Mouse (Mus musculus) hindbrain, embryonic 10.5 days (tissue): ENCODE results near the gene Tjp1. TPM values are rescaled to one million over a fixed set of nuclear protein-coding genes. Genes with fewer than 3 reads are reported as not detected.
A peak's percentile ranks its signal among the peaks of the same experiment; 100 is the strongest.

Experiments
- DNase-seq: peaks from one replicate; pipeline ENCODE4 v3.0.0-alpha.2; 2017; ENCODE audit warnings: low spot score
- H3K27ac ChIP-seq: fragments of 300-500 bp; sonication (generic); 2 replicates; pipeline ENCODE4 v1.5.1; 2016; ENCODE audit warnings: mild to moderate bottlenecking, moderate library complexity
- H3K27me3 ChIP-seq: fragments of 300-500 bp; sonication (generic); 2 replicates; pipeline ENCODE4 v1.6.1; 2016; ENCODE audit warnings: mild to moderate bottlenecking; ENCODE audit not compliant: poor library complexity, insufficient read depth, severe bottlenecking
- H3K36me3 ChIP-seq: fragments of 300-500 bp; sonication (generic); 2 replicates; pipeline ENCODE4 v1.6.1; 2016; ENCODE audit warnings: mild to moderate bottlenecking, moderate library complexity
- H3K4me1 ChIP-seq: fragments of 300-500 bp; sonication (generic); replicated peaks from 2 replicates; pipeline ENCODE4 v1.6.1; 2016; ENCODE audit warnings: mild to moderate bottlenecking
- H3K4me3 ChIP-seq: fragments of 300-500 bp; sonication (generic); 2 replicates; pipeline ENCODE4 v1.5.1; 2016; ENCODE audit warnings: mild to moderate bottlenecking, moderate library complexity
- H3K9me3 ChIP-seq: fragments of 300-500 bp; sonication (generic); 2 replicates; pipeline ENCODE4 v1.6.1; 2016; ENCODE audit warnings: mild to moderate bottlenecking, moderate library complexity
- WGBS: fragments of 180-500 bp; shearing (Covaris S2); methylation state at CpG from one replicate; pipeline ENCODE4 v1.1.7; 2016; 5-methylcytosine and 5-hydroxymethylcytosine counted together
- polyA plus RNA-seq: library from polyadenylated mRNA; unstranded; fragments of >200 nt; fragmentation: Nextera tagmentation; extraction: Ambion mirVana; gene quantifications from 2 replicates; pipeline ENCODE4 v1.2.1, GENCODE M21; 2016

The Tjp1 gene
- polyA plus RNA-seq, 1 experiment from 2014 or later: 19.0 TPM

GRCm38 (mm10) chr7:65375176-65375575 lies 152.4 kb downstream of the Tjp1 start:
- H3K4me3 ChIP-seq: no peak overlapping the region
- peaks cover 7% of the 10 kb centered on the region; the same call in 1 of the 2 replicates for H3K4me1 ChIP-seq
- H3K27me3 ChIP-seq: no peaks in the 10 kb centered on the region
- no peaks in the 10 kb centered on the region for H3K9me3 ChIP-seq
- no peak overlapping the region for H3K27ac ChIP-seq
- no peaks in the 10 kb centered on the region for H3K36me3 ChIP-seq
- 89% methylated on average over 8 of the region's 8 CpGs for WGBS
- DNase-seq: no peak

- no peaks in the 10 kb centered on the region for H3K9me3 ChIP-seq
- 89% methylated on average over 8 of the region's 8 CpGs for WGBS
- no peak for DNase-seq
These were observed 154.2 kb downstream of the Tjp1 start for GRCm38 (mm10) chr7:65373336-65373735.

DNA sequence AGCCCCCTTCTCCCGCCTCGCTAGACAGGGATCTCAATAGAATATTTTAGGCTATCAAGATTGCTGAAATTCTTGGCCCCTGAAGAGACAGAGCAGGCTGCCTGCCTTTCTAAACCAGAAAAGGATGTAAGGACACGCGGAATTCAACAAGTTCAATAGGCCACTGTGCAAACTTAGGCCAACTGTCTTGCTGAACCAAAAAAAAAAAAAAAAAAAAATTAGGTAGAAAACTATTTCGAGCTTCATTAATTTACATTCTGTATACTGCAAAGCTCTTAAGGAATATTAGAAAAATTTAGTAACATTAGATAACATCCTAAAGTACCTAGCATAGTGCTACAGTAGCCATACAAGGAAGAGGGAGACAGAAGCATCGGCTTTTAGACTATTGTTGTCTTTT lies 155.8 kb downstream of the Tjp1 start:
- no peaks in the 10 kb centered on the region for H3K36me3 ChIP-seq
- H3K4me1 ChIP-seq: peaks cover 30% of the 10 kb centered on the region
- DNase-seq: no peak
- WGBS: 47% methylated on average over 6 of the region's 6 CpGs
- peak overlapping the region; percentile 90 for H3K4me3 ChIP-seq
- peak overlapping the region; percentile 98 for H3K27ac ChIP-seq
- no peaks in the 10 kb centered on the region for H3K27me3 ChIP-seq
- H3K9me3 ChIP-seq: no peaks in the 10 kb centered on the region

More at GRCm38 (mm10) chr7:65373336-65373735, 154.2 kb downstream of the Tjp1 start:
- Histone ChIP-seq H3K4me1 (peaks cover 25% of the 10 kb centered on the region), H3K27ac (no peak overlapping the region), H3K4me3 (no peak overlapping the region), H3K27me3 (no peaks in the 10 kb centered on the region), H3K36me3 (no peaks in the 10 kb centered on the region)

- H3K4me1 ChIP-seq: peaks cover 37% of the 10 kb centered on the region
- peak overlapping the region; percentile 90 for H3K4me3 ChIP-seq
- no peaks in the 10 kb centered on the region for H3K27me3 ChIP-seq
- peak; percentile 86 for DNase-seq
- no peaks in the 10 kb centered on the region for H3K9me3 ChIP-seq
- WGBS: under 1% methylated on average over 92 of the region's 92 CpGs
- H3K36me3 ChIP-seq: no peaks in the 10 kb centered on the region
- peak overlapping the region; percentile 98 for H3K27ac ChIP-seq
These were observed 156.6 kb downstream of the Tjp1 start for GRCm38 (mm10) chr7:65370787-65371616.

DNA sequence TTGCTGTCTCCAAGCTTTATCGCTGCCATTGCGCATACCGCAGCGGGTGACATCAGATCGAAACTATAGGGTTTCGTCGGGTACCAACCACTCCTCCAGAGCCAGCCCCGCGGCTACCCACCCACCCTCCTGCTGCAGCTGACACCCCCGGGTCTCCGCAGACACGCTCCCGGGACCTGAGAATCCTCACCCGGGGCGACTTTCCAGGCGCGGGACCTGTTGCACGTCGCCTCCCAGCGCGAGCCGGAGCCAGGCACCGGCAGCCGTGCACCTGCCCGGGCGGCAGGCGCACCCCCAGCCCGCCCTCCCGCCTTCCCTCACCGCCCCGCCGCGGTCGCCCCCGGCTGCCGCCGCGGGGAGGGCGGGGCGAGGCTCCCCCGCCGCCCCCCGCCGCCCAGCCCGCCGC lies 157.2 kb downstream of the Tjp1 start:
- H3K27me3 ChIP-seq: no peaks in the 10 kb centered on the region
- peak; percentile 59 for DNase-seq
- H3K36me3 ChIP-seq: no peaks in the 10 kb centered on the region
- H3K9me3 ChIP-seq: no peaks in the 10 kb centered on the region
- peak overlapping the region; percentile 90 for H3K4me3 ChIP-seq
- under 1% methylated on average over 44 of the region's 46 CpGs for WGBS
- peaks cover 37% of the 10 kb centered on the region for H3K4me1 ChIP-seq
- peak overlapping the region; percentile 98 for H3K27ac ChIP-seq

- WGBS: 31% methylated on average over 5 of the region's 5 CpGs
- Histone ChIP-seq H3K36me3 (no peaks in the 10 kb centered on the region), H3K9me3 (no peaks in the 10 kb centered on the region), H3K27ac (no peak overlapping the region), H3K4me1 (peaks cover 37% of the 10 kb centered on the region), H3K4me3 (peak overlapping the region; percentile 90), H3K27me3 (no peaks in the 10 kb centered on the region)
- no peak for DNase-seq
These were observed 158.5 kb downstream of the Tjp1 start for GRCm38 (mm10) chr7:65369101-65369500.

GRCm38 (mm10) chr7:65367386-65368245 lies 160.0 kb downstream of the Tjp1 start:
- Histone ChIP-seq H3K27ac (no peak overlapping the region), H3K9me3 (no peaks in the 10 kb centered on the region), H3K4me3 (no peak overlapping the region), H3K36me3 (0 out of 2 replicates have a peak, but pooled peaks cover 4% of the 10 kb centered on the region), H3K4me1 (peaks cover 37% of the 10 kb centered on the region), H3K27me3 (no peaks in the 10 kb centered on the region)
- 86% methylated on average over 16 of the region's 16 CpGs for WGBS
- no peak for DNase-seq

DNA sequence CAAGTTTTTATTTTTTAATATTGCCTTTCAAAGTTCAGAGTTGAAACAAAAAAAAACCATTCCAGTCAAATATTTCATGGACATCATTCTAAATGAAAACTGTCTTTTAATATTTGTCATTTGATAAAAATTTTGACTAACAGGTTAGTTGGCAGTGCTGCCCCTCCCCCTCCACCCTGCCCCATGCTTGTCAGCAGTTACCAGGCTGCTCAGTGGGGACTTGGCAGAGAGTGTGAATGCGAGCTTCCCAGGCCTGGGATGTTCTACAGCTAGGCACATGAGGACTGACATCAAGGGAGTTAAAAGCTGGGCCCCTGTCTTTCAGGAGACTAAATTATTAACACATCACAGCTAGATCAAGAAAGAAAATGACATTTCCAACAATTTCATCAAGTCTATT lies 161.4 kb downstream of the Tjp1 start:
- Histone ChIP-seq H3K4me1 (peaks cover 32% of the 10 kb centered on the region), H3K27ac (no peak overlapping the region), H3K4me3 (no peak overlapping the region), H3K9me3 (no peaks in the 10 kb centered on the region), H3K36me3 (0 out of 2 replicates have a peak, but pooled peaks cover 4% of the 10 kb centered on the region), H3K27me3 (no peaks in the 10 kb centered on the region)
- WGBS: 15% methylated on average over 1 of the region's 1 CpGs
- DNase-seq: no peak

DNA sequence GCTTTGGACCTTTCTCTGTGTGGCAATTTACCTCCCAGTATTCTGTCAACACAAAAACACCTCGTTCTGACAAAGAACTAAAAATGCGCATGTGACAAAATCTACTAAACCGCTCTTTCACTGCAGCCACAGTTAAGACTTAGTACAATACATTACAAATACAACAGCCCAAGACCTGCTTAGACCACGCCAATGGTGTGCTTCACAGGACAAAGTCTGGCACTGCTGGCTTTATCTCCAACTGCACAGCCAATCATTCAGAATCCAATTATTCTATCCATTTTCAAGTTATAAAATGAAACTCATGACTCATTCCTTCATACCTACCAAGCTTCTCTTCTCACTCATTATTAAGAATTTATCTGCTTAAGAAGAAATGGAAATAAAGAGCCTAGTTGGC lies 162.0 kb downstream of the Tjp1 start:
- Histone ChIP-seq H3K27ac (no peak overlapping the region), H3K27me3 (no peaks in the 10 kb centered on the region), H3K4me3 (no peak overlapping the region), H3K4me1 (peaks cover 32% of the 10 kb centered on the region), H3K9me3 (no peaks in the 10 kb centered on the region), H3K36me3 (0 out of 2 replicates have a peak, but pooled peaks cover 4% of the 10 kb centered on the region)
- WGBS: 94% methylated on average over 4 of the region's 4 CpGs
- DNase-seq: no peak

GRCm38 (mm10) chr7:65360278-65360677 lies 167.3 kb downstream of the Tjp1 start:
- Histone ChIP-seq H3K4me1 (peaks cover 12% of the 10 kb centered on the region), H3K4me3 (no peak overlapping the region), H3K36me3 (0 out of 2 replicates have a peak, but pooled peaks cover 4% of the 10 kb centered on the region), H3K27ac (no peak overlapping the region), H3K27me3 (no peaks in the 10 kb centered on the region), H3K9me3 (no peaks in the 10 kb centered on the region)
- 82% methylated on average over 3 of the region's 3 CpGs for WGBS
- no peak for DNase-seq

GRCm38 (mm10) chr7:65359774-65360173 lies 167.8 kb downstream of the Tjp1 start:
- no peak overlapping the region for H3K4me3 ChIP-seq
- 85% methylated on average over 8 of the region's 8 CpGs for WGBS
- no peak for DNase-seq
- H3K4me1 ChIP-seq: peaks cover 12% of the 10 kb centered on the region
- no peaks in the 10 kb centered on the region for H3K27me3 ChIP-seq
- H3K36me3 ChIP-seq: 0 out of 2 replicates have a peak, but pooled peaks cover 4% of the 10 kb centered on the region
- no peaks in the 10 kb centered on the region for H3K9me3 ChIP-seq
- no peak overlapping the region for H3K27ac ChIP-seq

- H3K4me3 ChIP-seq: no peak overlapping the region
- H3K27ac ChIP-seq: no peak overlapping the region
- 73% methylated on average over 1 of the region's 1 CpGs for whole genome bisulfite sequencing
- no peaks in the 10 kb centered on the region for H3K9me3 ChIP-seq
- H3K4me1 ChIP-seq: peaks cover 12% of the 10 kb centered on the region
- H3K27me3 ChIP-seq: no peaks in the 10 kb centered on the region
- no peak for DNase-seq
- H3K36me3 ChIP-seq: 0 out of 2 replicates have a peak, but pooled peaks cover 4% of the 10 kb centered on the region
These were observed 170.0 kb downstream of the Tjp1 start for GRCm38 (mm10) chr7:65357538-65357937.

DNA sequence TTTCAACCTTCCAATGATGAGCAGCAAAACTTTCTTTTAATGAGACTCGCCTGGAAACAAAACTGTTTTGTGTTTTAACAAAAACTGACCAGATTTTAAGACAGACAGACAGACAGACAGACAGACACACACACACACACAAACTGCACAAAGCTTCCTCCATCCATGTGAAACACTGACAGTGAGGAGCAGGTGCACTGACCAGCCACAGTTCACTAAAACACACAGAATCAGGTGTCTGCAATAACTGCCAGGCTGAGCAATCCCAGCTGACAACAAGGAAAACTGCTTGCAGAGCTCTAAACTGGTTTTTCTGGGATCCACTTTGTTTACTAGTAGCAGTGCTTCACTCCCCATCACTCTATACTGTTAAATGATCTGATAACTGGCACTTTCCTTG lies 171.4 kb downstream of the Tjp1 start:
- Histone ChIP-seq H3K27me3 (no peaks in the 10 kb centered on the region), H3K9me3 (no peaks in the 10 kb centered on the region), H3K27ac (no peak overlapping the region), H3K4me3 (no peak overlapping the region), H3K36me3 (0 out of 2 replicates have a peak, but pooled peaks cover 4% of the 10 kb centered on the region), H3K4me1 (peaks cover 12% of the 10 kb centered on the region)
- 88% methylated on average over 1 of the region's 1 CpGs for WGBS
- DNase-seq: no peak
